Mouse (Mus musculus) ovary, postnatal 36 days (tissue): ENCODE results near the gene Trio.
"Not testable (repeated sequence)": the region's sequence is repeated elsewhere in the genome, so short reads cannot be mapped to it uniquely, and the experiment has no call there.

Experiments
- DNase-seq: peaks from one replicate; pipeline ENCODE4 v3.0.0; 2022; ENCODE audit warnings: low spot score, mixed read lengths

The Trio gene

GRCm38 (mm10) chr15:27840125-27840524 is 185.5 kb downstream of the Trio start:
- no peak for DNase-seq

GRCm38 (mm10) chr15:27831646-27832045 is 194.0 kb downstream of the Trio start:
- DNase-seq, result no peak

GRCm38 (mm10) chr15:27827871-27828270 is 197.8 kb downstream of the Trio start:
- DNase-seq, result not testable (repeated sequence)

GRCm38 (mm10) chr15:27826886-27827285 is 198.8 kb downstream of the Trio start:
- DNase-seq, result no peak

GRCm38 (mm10) chr15:27826048-27826637 is 199.5 kb downstream of the Trio start:
- DNase-seq, result no peak

GRCm38 (mm10) chr15:27825390-27825789 is 200.3 kb downstream of the Trio start:
- DNase-seq, result no peak

GRCm38 (mm10) chr15:27823581-27823980 is 202.1 kb downstream of the Trio start:
- no peak for DNase-seq

- DNase-seq, result peak; percentile 49
Measured at GRCm38 (mm10) chr15:27822461-27822860, 203.2 kb downstream of the Trio start.

- no peak for DNase-seq
Measured at GRCm38 (mm10) chr15:27821651-27822364, 203.8 kb downstream of the Trio start.

- no peak for DNase-seq
Measured at GRCm38 (mm10) chr15:27817096-27817495, 208.6 kb downstream of the Trio start.

- DNase-seq, result no peak
Measured at GRCm38 (mm10) chr15:27814677-27815391, 210.8 kb downstream of the Trio start.

GRCm38 (mm10) chr15:27810793-27811488 is 214.7 kb downstream of the Trio start:
- no peak for DNase-seq

- peak; percentile 54 for DNase-seq
Measured at GRCm38 (mm10) chr15:27810262-27810661, 215.4 kb downstream of the Trio start.

- peak; percentile 53 for DNase-seq
Measured at GRCm38 (mm10) chr15:27808596-27809276, 216.9 kb downstream of the Trio start.

- DNase-seq, result no peak
Measured at GRCm38 (mm10) chr15:27806219-27806618, 219.4 kb downstream of the Trio start.

GRCm38 (mm10) chr15:27805654-27806053 is 220.0 kb downstream of the Trio start:
- no peak for DNase-seq

- DNase-seq, result no peak
Measured at GRCm38 (mm10) chr15:27804447-27804846, 221.2 kb downstream of the Trio start.

GRCm38 (mm10) chr15:27803568-27804345 is 221.9 kb downstream of the Trio start:
- DNase-seq, result no peak

- no peak for DNase-seq
Measured at GRCm38 (mm10) chr15:27802243-27802642, 223.4 kb downstream of the Trio start.

GRCm38 (mm10) chr15:27801177-27801576 is 224.5 kb downstream of the Trio start:
- no peak for DNase-seq
